Mouse (Mus musculus) midbrain, embryonic 11.5 days (tissue): Measurements from ENCODE around the gene Ak1. TPM values are rescaled to one million over a fixed set of nuclear protein-coding genes. Genes with fewer than 3 reads are reported as not detected.
A peak's percentile ranks its signal among the peaks of the same experiment; 100 is the strongest.

ENCODE experiments used
- ATAC-seq: fragments of 200-750 bp; cut with Nextera tagmentation; 2 replicates; pipeline ENCODE4 v1.8.0; 2017; ENCODE audit warnings: moderate TSS enrichment, moderate library complexity; ENCODE audit not compliant: low FRiP score
- DNase-seq: peaks from one replicate; pipeline ENCODE4 v3.0.0; 2015; ENCODE audit warnings: low spot score; ENCODE audit errors: missing footprints
- H3K27ac ChIP-seq: fragments of 300-500 bp; sonication (generic); 2 replicates; pipeline ENCODE4 v1.5.1; 2014; ENCODE audit warnings: low read depth, low read length
- H3K27me3 ChIP-seq: fragments of 300-500 bp; sonication (generic); 2 replicates; pipeline ENCODE4 v1.6.1; 2014; ENCODE audit warnings: mild to moderate bottlenecking, low read length, moderate library complexity, mixed read lengths; ENCODE audit not compliant: control insufficient read depth, insufficient read depth
- H3K36me3 ChIP-seq: fragments of 300-500 bp; sonication (generic); 2 replicates; pipeline ENCODE4 v1.6.1; 2014; ENCODE audit warnings: mild to moderate bottlenecking, low read length, moderate library complexity, mixed read lengths; ENCODE audit not compliant: control insufficient read depth, insufficient read depth
- H3K4me1 ChIP-seq: fragments of 300-500 bp; sonication (generic); 2 replicates; pipeline ENCODE4 v1.6.1; 2014; ENCODE audit warnings: low read length; ENCODE audit not compliant: control insufficient read depth, insufficient read depth
- H3K4me2 ChIP-seq: fragments of 300-500 bp; sonication (generic); 2 replicates; pipeline ENCODE4 v1.6.1; 2014; ENCODE audit warnings: mild to moderate bottlenecking, moderate library complexity
- H3K4me3 ChIP-seq: fragments of 300-500 bp; sonication (generic); 2 replicates; pipeline ENCODE4 v1.5.1; 2014; ENCODE audit warnings: low read depth, low read length
- H3K9ac ChIP-seq: fragments of 300-500 bp; sonication (generic); 2 replicates; pipeline ENCODE4 v1.6.1; 2014; ENCODE audit warnings: low read length
- H3K9me3 ChIP-seq: fragments of 300-500 bp; sonication (generic); 2 replicates; pipeline ENCODE4 v1.6.1; 2016; ENCODE audit warnings: low read length; ENCODE audit not compliant: control insufficient read depth
- WGBS: fragments of 180-500 bp; shearing (Covaris S2); extraction: QIAGEN DNeasy Blood & Tissue Kit; methylation state at CpG from one replicate; pipeline ENCODE4 v1.1.7; 2014; 5-methylcytosine and 5-hydroxymethylcytosine counted together
- polyA plus RNA-seq: library from polyadenylated mRNA; unstranded; fragments of >200 nt; fragmentation: Nextera tagmentation; extraction: Ambion mirVana; gene quantifications from 2 replicates; pipeline ENCODE4 v1.2.1, GENCODE M21; 2014

Ak1 gene
- polyA plus RNA-seq, 1 experiment from 2014 or later: 22.0 TPM

DNA sequence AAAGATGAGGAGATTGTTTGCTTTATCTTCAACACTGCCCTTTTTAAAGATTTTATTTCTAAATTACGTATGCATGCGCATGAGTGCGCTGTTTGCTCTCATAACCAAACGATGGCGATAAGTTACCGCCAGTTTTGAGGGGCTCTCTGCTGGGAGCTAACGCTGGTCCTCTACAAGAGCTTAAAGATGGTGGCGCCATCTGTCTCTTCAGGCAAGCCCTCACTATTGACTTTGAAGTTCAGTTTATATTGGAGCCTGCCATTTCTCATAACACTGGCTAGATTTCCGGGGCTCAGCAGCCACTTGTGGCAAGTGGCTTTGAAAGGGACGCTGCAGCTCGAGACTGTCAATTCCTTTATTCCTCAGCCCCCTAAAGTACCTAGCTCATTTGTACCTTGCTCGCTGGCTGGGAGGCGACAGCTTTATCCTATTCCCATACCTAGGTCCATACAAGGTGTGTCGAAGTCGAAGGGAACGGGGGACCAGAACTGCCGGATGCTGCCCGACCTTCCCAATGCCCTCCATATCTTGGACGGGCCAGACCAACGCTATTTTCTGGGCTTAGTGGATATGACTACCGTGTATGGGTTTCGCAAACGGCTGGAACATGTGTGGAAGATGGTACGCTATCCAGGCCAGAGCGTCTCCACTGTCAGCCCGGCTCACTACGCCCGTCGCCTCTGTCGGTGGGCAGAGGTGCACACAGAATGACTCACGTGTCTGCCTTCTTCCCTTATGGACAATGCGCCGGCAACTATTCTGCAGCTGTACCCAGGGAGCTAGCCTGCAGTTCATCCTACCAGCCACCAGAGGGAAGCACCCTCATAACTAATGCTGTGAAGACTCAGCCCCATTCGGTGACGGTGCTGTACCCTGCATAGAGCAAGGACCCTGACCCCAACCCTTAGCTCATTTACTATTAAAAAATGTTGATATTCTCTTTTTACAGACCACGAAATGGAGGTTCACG, 38.4 kb upstream of the Ak1 start:
- peak; percentile 63 for ATAC-seq
- peaks cover 6% of the 10 kb centered on the region; the same call in 1 of the 2 replicates for H3K27me3 ChIP-seq
- no peaks in the 10 kb centered on the region for H3K9me3 ChIP-seq
- H3K4me3 ChIP-seq: peak overlapping the region; percentile 10
- DNase-seq: peak; percentile 98
- H3K9ac ChIP-seq: peak overlapping the region; percentile 32; the same call in 1 of the 2 replicates
- peak overlapping the region; percentile 42 for H3K4me2 ChIP-seq
- no peaks in the 10 kb centered on the region for H3K36me3 ChIP-seq
- H3K27ac ChIP-seq: no peak overlapping the region
- peaks cover 12% of the 10 kb centered on the region for H3K4me1 ChIP-seq
- 14% methylated on average over 37 of the region's 37 CpGs for WGBS

DNA sequence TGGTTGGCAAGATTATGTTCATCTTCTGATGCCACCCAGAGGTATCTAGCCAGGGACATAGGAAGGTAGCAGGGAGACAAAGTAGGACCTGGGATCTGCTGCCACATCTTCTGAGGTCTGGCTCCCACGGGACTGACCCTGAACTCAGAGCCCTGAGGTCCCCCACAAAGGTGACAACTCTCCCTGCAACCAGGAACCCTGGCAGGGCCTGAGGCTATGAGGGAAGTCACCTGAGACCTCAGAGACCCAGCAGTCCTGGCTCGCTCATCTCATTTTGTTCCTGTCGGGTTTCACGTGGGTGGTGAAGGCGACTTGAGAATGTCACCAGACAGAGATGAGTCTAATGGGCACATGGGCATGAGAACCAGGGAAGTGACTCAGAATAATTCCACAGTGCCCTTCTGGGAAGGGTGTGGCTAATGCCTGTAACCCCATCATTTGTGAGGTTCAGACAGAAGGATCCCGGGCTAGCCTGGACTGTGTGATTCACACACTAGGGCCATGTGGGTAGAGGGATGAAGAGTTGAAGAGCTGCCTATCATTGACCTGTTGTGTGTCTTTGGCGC, 36.3 kb upstream of the Ak1 start:
- ATAC-seq (no peak), DNase-seq (no peak)
- no peaks in the 10 kb centered on the region for H3K9me3 ChIP-seq
- H3K4me3 ChIP-seq: no peak overlapping the region
- H3K4me1 ChIP-seq: peaks cover 12% of the 10 kb centered on the region
- H3K27me3 ChIP-seq: peaks cover 4% of the 10 kb centered on the region; the same call in 1 of the 2 replicates
- WGBS: 86% methylated on average over 7 of the region's 7 CpGs
- no peak overlapping the region for H3K4me2 ChIP-seq
- H3K9ac ChIP-seq: no peak overlapping the region
- H3K27ac ChIP-seq: no peak overlapping the region
- H3K36me3 ChIP-seq: no peaks in the 10 kb centered on the region

DNA sequence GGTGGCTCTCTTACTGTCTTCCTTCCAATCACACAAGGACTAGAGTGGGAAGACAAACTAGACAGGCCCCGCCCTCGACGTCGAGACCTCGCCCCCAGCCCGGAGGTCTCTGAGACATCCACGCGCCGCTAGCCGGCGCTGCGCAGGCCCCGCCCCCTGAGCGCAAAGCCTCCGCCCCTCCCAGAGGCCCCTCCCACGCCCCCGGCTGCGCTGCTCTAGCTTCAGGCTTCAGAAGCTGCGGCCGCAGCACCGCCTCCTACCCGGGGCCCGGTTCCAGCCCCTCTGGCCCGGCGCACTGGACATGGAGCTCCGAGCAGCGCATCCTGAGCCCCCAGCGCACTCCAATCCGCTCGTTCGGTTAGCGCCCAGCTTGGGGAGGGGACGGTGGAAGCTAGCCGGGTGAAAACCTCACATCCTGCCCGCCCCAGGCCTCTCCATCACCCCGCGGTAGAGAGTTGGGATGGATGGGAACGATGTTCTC, 34.6 kb upstream of the Ak1 start, which contains the start of gene St6galnac4:
TSS of gene St6galnac4 (plus strand) at position 225 of the 481 bp plus-strand sequence.
- no peaks in the 10 kb centered on the region for H3K9me3 ChIP-seq
- peak; percentile 100 for DNase-seq
- peak within 1 kb of the TSS; percentile 73 for H3K9ac ChIP-seq
- peak within 1 kb of the TSS; percentile 75 for H3K4me2 ChIP-seq
- no peak within 1 kb of the TSS for H3K27ac ChIP-seq
- peaks cover 12% of the 10 kb centered on the region for H3K4me1 ChIP-seq
- H3K27me3 ChIP-seq: peaks cover 4% of the 10 kb centered on the region; the same call in 1 of the 2 replicates
- no peaks in the 10 kb centered on the region for H3K36me3 ChIP-seq
- under 1% methylated on average over 38 of the region's 38 CpGs for WGBS
- peak within 1 kb of the TSS; percentile 49 for H3K4me3 ChIP-seq
- ATAC-seq: peak; percentile 87

DNA sequence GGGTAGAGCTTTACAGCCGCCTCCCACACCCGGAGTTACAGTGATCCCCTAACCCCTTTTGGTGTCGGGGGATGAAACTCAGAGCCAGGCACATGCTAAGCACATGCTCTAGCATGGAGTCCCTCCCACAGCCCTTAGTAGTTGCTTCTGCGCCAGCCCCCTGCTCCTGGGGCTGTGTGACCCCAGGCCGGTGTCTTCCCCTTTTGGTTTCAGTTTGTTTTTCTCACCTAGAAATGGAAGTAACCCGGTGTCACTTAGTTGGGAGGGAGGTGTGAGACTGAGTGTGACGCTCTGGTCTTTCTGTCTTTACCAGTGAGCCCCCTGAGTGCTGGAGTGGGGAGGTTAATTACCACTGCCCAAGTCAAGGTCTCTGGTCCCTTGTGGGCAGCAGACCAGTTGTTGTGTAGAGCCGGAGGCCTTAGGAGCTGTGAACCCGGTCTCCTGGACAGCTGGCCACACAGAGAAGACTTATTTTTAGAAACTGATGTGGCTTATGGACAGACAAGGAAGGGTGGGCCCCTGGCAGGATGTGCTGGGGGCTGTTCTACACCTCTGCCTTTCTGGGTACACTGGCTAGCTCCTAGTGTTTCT, 33.7 kb upstream of the Ak1 start:
- Histone ChIP-seq H3K4me2 (peak overlapping the region; percentile 75), H3K27ac (no peak overlapping the region), H3K4me1 (peaks cover 12% of the 10 kb centered on the region), H3K9me3 (no peaks in the 10 kb centered on the region), H3K36me3 (no peaks in the 10 kb centered on the region), H3K27me3 (0 out of 2 replicates have a peak, but pooled peaks cover 3% of the 10 kb centered on the region), H3K4me3 (peak overlapping the region; percentile 49), H3K9ac (peak overlapping the region; percentile 73)
- no peak for ATAC-seq
- no peak for DNase-seq
- WGBS: 56% methylated on average over 9 of the region's 9 CpGs

DNA sequence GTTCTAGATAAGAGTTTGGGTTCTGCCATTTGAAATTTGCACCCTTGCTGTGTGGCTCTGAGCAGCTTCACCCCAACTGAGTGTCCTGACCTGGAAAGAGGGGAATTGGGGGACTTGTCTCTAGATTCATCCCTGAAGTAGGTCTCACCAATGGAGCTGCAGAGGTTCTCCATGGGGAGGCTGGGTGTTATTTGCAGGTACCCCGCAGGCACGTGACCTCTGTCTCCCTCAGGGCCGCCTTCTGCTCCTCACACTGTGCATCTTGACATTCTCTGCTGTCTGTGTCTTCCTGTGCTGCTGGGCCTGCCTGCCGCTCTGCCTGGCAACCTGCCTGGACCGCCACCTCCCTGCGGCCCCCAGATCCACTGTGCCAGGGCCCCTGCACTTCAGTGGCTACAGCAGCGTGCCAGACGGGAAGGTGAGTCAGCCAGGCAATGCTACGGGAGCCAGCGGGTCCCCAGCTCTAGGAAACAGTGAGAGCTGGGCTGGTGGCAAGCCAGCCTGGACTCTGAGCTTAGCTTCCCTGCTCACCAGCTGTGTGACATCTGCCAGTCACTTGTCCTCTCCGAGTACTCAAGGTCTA, 32.3 kb upstream of the Ak1 start:
- Histone ChIP-seq H3K27me3 (no peaks in the 10 kb centered on the region), H3K4me1 (peaks cover 8% of the 10 kb centered on the region), H3K27ac (no peak overlapping the region), H3K9ac (no peak overlapping the region), H3K36me3 (no peaks in the 10 kb centered on the region), H3K4me3 (no peak overlapping the region), H3K4me2 (no peak overlapping the region), H3K9me3 (no peaks in the 10 kb centered on the region)
- DNase-seq: no peak
- ATAC-seq: no peak
- whole genome bisulfite sequencing: 77% methylated on average over 11 of the region's 11 CpGs

DNA sequence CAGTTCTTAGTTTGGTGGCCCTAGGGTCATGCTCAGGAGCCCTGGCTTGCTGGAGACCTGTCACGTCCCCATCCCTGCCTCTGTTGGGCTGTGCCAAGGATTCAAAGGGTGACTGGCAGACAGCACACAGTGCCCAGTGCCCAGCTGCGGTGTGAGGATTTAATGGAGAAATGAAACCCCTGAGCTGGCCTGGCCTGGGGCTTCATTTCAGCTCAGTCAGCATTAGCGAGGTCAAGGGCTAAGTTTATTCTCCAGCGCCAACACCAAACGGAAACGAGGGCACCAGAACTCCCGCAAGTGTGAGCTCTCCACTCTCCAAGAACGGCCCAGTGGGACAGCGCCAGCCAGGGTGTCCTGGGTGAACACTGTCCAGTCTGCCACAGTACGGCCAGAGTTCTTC, 31.3 kb upstream of the Ak1 start:
- no peak for ATAC-seq
- no peaks in the 10 kb centered on the region for H3K27me3 ChIP-seq
- no peak overlapping the region for H3K9ac ChIP-seq
- H3K4me3 ChIP-seq: no peak overlapping the region
- no peak overlapping the region for H3K4me2 ChIP-seq
- H3K9me3 ChIP-seq: no peaks in the 10 kb centered on the region
- H3K4me1 ChIP-seq: peaks cover 8% of the 10 kb centered on the region
- DNase-seq: no peak
- 83% methylated on average over 10 of the region's 10 CpGs for WGBS
- H3K36me3 ChIP-seq: no peaks in the 10 kb centered on the region
- H3K27ac ChIP-seq: no peak overlapping the region

DNA sequence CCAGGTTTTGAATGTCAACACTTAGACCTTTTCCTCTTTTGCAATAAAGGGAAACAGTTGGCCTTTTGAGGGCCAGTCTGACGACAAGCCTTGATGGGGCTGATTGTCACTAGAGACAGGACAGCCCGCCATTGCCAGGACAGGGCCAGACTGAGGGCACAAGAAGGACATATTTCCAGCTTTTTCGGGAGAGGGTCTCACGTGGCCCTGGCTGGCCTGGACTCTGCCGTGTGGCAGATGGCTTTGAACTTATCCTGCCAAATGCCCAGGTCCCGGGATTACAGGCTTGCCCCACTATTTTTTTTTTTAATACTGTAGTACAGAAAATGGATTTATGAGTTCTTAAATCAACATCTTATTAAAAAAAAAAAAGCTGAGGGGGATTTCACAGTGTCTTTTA, 30.3 kb upstream of the Ak1 start:
- Histone ChIP-seq H3K4me2 (no peak overlapping the region), H3K9ac (no peak overlapping the region), H3K4me3 (no peak overlapping the region), H3K36me3 (no peaks in the 10 kb centered on the region), H3K27ac (no peak overlapping the region), H3K9me3 (no peaks in the 10 kb centered on the region), H3K4me1 (peaks cover 8% of the 10 kb centered on the region), H3K27me3 (no peaks in the 10 kb centered on the region)
- 75% methylated on average over 6 of the region's 6 CpGs for WGBS
- DNase-seq (no peak), ATAC-seq (no peak)

DNA sequence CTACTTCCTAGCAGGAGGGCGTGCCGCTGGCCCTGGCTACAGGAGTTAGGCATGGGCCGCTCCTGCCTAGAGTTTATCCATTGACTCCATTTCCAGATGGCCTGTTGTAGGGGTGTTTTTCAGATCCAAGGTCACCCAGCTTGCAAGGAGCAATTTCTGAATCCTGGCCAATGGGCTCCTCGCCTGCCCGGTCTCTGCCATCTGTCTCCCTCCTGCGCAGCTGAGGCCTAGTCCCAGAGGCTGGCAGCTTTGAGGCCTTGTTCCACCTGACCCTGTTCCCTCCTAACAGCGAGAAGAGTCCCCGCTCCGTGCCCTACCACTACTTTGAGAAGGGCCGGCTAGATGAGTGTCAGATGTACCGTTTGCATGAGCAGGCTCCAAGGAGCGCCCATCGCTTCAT, 24.8 kb upstream of the Ak1 start:
- WGBS: 94% methylated on average over 13 of the region's 13 CpGs

More for the DNA sequence above, 24.8 kb upstream of the Ak1 start:
- no peaks in the 10 kb centered on the region for H3K4me1 ChIP-seq
- H3K27ac ChIP-seq: no peak overlapping the region
- H3K9me3 ChIP-seq: no peaks in the 10 kb centered on the region
- no peaks in the 10 kb centered on the region for H3K27me3 ChIP-seq
- H3K9ac ChIP-seq: no peak overlapping the region
- DNase-seq: no peak
- H3K4me3 ChIP-seq: no peak overlapping the region
- no peak overlapping the region for H3K4me2 ChIP-seq
- H3K36me3 ChIP-seq: no peaks in the 10 kb centered on the region
- ATAC-seq: no peak
